Mouse (Mus musculus): ENCODE data around the gene Stx17.

The Stx17 gene

DNA sequence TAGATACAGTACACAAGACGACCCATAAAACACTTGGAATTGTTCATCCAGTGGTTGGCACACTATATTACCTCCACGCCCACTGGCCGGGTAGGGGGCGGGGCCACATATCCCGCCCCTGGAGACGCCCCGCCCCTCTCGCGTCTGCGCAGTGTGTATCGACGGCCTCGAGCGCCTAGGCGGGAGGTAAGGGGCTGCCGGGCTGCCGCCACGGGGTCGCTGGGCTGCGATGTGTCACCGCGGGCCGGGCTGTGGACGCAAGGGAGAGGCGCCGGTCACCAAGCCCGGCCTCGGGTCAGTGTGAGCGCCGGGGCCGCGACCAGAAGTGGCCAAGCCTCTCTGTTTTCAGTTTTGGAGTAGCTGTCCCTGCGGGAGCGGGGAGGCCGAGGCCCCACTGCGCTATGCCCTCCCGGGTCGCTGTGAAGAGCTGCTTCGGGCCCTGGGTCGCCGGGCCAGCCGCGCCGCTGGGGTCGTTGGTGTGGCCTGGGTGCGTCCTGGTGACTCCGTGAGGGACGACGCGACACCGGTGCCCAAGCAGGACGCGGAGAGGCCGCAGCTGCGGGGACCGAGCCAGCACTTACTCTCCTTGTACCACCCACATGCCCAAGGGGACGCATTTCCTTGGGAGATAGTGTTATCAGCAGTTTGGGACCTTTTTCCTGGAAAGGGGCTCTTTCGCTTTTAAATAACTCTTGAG, at the start of gene Stx17:
Stx17 (plus strand) TSS at position 143 of the 697 bp plus-strand sequence.
- DNase-seq (ENCODE audit: extremely low spot score), result peak; percentile 91

DNA sequence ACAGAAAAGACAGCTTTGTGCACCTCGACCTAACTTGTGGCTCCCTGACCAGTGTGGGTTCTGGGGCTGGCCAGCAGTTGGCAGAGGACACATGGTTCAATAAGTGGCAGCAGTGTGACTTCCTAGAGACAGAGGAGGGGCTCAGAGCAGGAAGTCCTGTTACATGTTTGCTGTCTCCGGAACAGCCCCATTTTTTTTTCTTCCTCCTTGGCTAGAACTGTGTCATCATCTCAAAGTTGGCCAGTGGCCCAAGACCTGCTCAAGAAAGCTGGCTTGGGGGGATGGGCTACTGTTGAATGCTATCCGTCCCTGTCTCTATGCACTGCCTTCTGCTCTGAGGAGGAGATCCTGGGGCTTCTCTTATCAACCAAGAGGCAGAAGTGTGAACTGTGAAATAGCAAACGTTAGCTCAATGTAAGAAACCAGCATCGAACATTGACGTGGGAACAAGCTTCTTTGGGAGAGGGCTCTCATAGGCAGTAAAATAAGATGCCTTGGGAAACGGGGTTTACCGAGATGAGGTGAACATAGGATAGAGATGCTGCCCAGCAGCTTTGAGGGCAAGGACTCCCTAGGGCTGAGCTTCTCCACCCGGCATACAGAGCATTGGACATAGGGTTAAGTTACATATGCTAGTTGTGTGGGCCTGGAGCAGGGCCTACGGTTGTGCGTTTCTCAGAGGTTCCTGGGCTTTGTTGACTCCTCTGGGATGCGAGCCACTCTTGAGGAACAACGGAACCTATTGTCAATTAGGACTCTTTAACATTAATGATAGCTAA, 47.8 kb upstream of the Stx17 start:
- no peak for DNase-seq (ENCODE audit: extremely low spot score)

DNA sequence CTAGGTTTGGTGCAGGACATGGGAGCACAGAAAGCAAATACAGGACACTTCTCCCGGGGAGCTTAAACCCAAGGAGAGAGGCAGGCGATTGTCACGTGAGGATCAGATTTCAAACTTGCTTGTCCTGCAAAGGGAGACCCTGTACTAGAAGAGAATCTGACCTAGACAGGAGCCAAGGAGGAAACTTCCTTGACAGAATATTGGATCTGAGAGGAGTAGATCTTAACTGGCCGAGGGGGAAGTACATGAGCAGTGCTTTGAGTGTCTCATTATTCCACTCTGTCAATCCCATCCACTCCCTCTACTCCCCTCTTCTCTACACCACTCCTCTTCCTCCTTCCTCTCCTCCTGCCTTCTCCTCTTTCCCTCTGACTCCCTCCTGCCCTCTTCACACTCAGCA, 46.5 kb upstream of the Stx17 start:
- peak; percentile 7 for DNase-seq (ENCODE audit: extremely low spot score)

DNA sequence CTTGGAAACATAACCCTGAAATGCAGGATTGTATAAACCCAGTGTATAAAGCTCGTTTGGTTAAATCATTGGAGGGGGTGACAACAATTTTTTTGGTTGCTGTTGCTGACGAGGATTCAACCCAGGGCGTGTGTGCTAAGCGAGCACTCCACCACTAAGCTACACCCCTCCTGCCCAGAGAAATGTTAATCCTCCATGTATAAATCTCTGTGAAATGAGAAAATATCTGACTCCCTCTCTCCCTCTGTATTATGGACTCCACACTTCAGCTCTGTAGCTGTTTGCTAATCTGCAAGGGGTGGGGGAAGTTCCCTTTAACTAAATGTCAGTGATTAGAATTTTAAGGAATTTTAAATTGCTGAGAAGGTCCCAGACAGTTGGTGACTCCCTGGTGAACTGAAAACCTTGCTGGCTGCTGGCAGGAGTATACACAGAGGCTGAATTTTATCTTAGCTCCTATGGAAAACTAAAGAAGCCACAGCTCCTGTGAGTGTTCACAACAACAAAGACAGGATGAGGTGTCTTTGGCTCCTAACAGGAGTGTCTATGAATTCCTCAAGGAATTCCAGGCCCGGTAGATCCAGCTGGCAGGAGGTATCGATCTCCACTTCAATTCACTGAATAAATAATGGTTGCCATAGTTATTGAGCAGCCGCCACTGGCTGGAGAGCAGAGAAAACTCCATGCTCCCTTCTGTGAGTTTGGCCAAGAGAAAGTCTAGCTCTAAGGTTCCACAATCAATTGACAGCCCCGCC, 45.3 kb upstream of the Stx17 start:
- DNase-seq (ENCODE audit: extremely low spot score), result no peak

DNA sequence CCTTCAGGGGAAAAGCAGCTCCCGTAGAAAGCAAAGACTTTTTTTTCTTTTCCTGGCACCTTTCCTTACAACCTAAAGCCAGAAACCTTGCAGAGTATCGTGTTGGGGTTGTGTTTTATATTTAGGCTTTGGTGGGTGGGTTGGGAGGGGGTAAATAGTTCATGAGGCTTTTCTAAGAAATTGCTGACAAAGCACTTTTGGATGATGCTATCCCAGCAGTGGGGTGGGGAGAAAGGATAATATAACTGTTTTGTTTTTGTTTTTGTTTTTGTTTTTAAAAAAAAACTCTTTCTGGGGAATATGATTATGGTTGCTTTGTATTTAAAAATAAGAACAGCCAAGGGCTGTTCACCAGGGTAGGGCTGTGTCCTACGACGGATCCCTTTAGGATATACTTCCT, 41.3 kb upstream of the Stx17 start:
- DNase-seq (ENCODE audit: extremely low spot score), result no peak

DNA sequence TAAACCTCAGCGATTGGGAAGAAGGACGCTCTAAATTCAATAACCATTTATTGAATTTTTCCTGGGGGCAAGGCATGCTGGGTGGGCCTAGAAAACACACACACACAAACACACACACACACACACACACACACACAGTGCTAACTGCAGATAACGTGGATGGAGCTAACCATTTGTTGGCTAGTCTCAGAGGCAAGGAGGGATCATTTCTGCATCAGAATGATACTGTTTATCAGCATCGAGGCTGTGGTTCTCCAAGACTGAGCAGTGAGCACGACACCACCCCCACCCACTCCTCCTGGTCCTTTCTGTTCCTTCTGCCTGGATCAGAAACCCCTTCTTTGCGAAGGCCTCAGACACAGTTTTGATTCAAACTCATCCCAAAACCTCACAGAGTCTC, 38.1 kb upstream of the Stx17 start:
- DNase-seq (ENCODE audit: extremely low spot score), result no peak

DNA sequence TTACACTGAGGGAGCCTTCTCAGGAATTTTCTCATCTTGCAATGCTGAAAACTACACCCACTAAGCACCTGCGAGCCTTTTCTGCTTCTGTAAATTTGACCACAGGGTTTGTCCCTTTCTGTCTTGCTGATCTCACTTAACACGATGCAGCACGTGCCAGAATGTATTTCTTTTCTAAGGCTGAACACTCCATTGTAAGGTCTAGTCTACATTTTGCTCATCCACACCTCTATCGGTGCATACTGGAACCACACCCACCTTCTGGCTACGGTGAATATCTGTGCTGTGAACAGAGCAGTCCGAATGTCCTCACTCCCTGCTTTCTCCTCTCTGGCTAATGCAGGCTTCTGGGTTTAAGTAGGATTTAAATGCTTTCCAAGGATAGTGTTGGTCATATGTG, 37.2 kb upstream of the Stx17 start:
- no peak for DNase-seq (ENCODE audit: extremely low spot score)

DNA sequence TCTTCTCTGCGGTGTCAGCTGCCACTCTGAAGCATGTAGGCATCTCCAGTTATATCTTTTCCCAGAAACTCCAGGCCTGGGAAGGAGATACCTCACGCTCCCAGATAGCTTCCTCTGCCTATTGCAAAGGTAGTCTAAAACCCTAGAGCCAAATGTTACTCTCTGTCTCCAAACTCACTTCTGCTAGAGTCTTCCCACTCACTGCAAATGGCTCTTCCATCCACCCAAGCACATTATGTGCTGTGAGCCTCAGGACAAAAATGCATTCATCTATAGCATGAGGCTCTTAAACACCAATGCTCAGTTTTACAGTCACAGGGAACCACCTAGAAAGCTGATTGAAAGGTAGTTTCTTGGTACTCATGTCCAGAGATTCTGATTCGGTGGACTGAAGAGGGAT, 31.5 kb upstream of the Stx17 start:
- no peak for DNase-seq (ENCODE audit: extremely low spot score)

DNA sequence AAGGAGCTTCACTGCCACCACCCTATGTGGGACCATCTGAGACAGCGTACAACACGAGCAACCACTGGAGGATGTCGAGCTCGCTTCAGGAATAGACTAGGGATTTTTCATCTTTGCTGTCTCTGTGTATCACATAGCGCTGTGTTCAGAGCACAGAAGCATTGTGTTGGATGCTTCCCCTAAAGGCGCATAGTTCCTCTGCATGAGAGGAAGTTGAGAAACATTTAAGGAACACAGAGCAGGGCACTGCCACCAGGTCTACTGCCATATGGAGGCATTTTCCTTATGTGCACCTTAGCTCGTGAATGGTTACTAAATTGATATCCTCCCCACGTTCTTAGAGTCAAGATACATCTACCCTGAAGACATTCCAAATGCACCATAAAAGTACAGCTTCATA, 24.5 kb upstream of the Stx17 start:
- DNase-seq (ENCODE audit: extremely low spot score), result no peak

DNA sequence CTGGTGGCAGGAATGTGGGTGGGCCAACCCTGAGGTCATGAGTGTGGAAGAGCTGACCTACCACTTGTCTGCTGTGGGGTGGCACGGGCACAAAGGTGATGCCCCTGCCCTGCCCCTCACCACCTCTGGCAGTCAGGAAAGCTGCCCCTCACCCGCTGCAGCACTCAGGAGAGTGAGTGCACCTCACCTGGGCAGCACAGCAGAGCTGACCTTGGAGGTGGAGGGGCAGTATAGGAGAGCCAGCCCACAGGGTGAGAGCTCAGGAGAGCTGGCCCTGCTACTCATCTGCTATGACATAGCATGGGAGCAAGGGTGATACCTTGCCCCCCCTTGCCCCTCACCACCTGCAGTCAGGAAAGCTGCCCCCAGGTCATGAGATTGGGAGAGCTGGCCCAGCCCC, 22.7 kb upstream of the Stx17 start:
- no peak for DNase-seq (ENCODE audit: extremely low spot score)

DNA sequence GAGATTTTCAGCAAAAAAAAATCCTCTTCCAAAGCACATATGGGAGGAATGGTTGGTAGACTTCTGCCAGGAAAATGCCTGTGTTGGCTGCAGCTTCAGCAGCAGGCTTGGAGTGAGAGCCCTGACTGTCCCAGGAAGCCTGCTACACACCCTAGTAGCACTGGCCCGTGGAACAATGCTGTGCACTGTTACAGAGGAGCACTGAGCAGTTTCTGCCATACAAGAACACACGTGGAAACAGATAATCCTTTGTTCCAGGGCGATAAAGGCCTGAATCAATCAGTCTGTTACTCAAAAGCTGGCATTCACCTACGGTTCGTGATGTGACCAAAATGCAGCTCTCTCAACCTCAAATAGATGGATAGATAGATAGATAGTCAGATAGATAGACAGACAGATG, 19.3 kb upstream of the Stx17 start:
- DNase-seq (ENCODE audit: extremely low spot score), result no peak

DNA sequence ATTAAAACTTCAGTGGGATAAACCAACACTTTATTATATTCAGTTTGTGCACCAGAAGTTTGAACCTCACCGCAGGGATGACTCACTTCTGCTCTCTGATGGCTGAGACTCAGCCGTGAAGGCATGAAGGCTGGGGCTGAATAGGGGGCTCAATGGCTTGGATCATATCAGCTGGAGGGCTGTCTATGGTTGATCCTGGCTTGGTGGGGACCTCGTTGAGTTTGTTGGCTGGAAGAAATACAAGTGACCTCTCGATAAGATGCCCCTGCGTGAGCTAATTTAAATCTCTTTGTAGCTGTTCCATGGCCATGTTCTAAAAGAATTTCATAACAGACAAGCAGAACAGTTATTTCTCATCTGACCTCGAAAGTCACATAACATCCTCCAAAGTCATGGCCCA, 17.6 kb upstream of the Stx17 start:
- DNase-seq (ENCODE audit: extremely low spot score), result no peak

DNA sequence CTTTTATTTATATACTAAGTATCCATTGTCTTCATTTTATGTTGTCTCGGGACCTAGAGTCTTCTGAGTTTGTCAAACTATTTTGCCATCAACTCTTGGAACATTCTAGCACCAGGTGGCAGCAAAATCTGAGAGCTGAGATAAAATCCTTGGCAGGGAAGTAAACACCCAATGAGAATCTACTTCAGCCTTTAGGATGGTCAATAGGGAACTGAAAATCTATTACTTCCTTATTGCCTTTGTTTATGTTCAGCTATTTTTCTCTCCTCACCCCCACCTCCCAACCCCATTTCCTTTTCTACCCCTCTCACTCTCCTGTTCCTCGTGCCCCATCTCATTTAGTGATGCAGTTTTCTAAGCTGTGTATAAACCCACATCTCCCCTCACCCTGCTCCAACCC, 16.1 kb upstream of the Stx17 start:
- DNase-seq (ENCODE audit: extremely low spot score), result no peak

DNA sequence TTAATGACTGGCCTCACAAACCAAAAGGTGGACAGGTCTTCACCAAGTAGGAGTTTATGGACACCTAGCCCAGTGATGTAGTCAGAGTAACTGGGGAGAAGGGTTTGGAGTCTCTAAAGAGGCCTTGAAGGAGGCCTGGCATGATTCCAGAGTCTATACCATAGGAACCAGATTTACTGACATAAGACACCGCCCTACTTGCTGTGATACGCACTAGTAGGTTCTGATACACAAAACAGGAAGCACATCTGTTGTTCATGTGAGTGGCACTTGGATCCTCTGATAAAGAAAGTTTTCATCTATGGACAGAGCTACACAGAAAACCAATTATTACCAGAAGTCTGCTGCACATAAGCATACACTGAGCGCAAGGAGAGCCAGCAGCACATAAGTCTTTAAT, 14.4 kb upstream of the Stx17 start:
- DNase-seq (ENCODE audit: extremely low spot score), result no peak

DNA sequence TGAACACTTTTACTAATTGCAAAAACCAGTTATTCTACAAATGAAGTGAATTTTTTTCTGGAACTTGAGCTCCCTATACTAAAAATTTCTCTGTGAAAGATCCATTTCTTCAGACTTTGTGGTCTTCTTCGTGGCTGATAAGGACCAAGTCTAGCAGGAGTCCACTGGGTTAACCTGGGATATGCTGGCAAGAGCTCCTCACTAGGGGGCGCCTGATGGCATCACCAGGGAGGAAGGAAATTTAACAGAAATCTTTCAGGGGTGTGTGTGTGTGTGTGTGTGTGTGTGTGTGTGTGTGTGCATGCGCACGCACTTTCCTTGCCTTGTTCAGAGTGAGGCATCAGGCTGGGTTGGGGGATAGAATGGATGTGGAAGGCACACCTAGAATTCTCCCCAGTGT, 8.5 kb upstream of the Stx17 start:
- peak; percentile 14 for DNase-seq (ENCODE audit: extremely low spot score)

DNA sequence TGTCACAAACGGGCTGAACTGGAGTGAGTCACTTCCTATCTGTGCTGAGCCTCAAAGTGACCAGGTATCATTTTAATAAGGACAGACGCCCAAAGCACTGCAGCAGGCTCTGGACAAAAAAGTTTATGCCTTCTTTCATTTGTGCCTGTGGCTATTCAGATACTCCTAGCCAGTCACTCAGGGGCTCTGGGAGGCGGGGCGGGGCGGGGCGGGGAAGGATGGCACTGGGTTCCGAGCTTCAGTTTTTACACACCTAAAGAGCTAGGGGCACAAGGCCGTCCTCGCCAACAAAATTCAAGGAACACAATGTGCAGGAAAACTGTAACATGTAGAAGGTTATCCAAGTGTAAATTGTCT, 321 bp upstream of the Stx17 start:
- DNase-seq (ENCODE audit: extremely low spot score), result no peak

DNA sequence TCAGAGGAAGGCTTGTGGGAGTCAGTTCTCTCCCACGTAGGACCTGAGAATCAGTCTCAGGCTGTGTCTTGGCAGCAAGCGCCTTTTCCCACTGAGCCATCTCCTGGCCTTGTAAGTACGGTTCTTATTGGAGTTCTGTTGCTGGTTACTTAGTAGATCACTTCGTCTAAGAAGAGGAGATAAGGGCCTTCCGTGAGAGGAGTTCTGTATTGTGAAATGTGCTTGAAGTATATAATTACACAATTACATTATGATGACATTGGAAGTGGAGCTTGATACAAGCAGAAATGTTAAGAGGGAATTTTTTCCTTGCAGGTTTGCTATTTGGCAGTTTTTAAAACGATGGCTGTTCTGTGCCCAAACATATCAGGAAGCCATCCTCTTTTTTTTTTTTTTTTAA, 5.6 kb downstream of the Stx17 start:
- no peak for DNase-seq (ENCODE audit: extremely low spot score)

DNA sequence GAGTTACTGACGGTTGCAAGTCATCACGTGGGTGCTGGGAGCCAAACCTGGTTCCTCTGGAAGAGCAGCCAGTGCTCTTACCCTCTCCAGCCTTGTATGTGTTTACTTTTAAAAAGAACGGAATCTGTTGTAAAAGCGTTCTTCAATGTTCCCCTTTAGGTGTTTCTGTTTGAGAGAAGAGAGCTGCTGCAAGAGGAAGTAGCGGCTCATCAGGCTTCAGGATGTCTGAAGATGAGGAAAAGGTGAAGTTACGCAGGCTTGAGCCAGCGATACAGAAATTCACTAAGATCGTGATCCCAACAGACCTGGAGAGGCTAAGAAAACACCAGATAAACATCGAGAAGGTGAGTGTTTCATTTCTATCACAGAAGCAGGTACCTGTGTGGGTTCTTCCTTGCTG, 6.9 kb downstream of the Stx17 start:
- DNase-seq (ENCODE audit: extremely low spot score), result no peak

DNA sequence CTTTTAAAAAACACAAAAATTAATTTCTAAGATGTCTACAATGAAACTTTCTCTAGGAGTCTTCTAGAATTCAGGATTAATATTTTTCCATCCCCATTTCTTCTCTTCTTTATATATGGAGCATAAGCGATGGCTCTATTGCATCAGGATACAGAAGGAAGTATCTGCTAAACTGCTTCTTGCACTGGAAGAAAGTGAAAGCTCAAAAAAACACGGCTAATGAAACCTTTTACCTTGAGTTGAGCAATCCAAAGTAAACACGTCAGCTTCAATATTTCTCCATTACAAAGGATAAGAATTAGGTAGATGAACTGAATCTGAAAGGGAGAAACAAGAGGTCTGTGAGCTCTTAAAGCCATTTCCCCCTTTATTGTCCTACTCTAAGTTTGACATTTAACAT, 8.0 kb downstream of the Stx17 start:
- DNase-seq (ENCODE audit: extremely low spot score), result no peak

DNA sequence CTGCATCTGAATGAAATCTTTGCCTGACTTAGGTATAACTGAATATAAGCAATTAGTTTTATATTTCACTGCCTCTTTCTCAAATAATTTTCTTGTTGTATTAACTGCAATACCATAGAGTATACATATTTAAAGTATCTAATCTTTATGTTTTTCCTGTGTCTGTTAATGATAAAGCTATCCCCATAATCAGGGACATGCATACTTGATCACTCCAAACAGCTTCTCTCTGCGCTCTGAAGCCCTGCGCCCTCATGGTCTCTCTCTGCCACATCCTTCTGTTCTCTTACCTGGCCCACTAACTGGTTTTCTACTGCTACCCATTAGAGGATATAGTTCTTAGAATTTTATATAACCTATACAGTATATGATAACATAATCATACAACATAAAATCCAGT, 24.8 kb downstream of the Stx17 start:
- DNase-seq (ENCODE audit: extremely low spot score), result no peak

DNA sequence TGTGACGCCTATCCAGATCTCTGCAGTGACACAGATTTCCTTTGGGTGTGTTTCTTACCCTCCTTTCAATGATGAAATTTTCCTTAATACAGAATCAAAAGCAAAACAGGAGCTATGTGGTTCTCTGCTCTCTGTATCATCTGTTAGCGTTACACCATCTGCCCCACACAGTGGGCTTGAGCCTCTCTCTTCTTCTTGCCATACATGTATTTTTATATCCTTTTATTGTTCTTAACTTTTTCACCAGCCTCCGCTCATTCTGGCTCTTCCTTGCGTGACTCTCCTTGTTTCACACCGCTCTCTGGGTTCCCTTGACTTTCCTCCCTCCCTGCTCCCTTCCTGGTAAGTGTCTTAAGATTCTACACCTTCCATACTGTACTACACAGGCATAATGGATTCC, 28.5 kb downstream of the Stx17 start:
- DNase-seq (ENCODE audit: extremely low spot score), result no peak

DNA sequence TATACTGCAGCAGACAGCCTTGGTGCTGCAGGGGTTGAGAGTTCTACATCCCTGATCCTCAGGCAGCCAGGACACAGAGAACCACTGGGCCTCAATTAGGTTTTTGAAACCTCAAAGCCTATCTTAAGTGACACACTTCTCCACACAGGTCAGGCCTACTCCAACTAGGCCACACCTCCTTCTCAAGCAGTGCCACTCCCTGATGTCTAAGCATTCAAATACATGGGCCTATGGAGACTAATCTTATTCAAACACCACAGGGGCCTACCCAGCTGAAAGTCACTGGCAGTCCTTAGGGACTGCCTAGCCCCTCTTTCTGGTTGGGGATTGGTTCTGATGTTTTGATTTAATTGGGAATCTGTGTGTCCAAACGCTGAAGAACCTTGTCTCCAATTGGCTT, 31.1 kb downstream of the Stx17 start:
- DNase-seq (ENCODE audit: extremely low spot score), result no peak

DNA sequence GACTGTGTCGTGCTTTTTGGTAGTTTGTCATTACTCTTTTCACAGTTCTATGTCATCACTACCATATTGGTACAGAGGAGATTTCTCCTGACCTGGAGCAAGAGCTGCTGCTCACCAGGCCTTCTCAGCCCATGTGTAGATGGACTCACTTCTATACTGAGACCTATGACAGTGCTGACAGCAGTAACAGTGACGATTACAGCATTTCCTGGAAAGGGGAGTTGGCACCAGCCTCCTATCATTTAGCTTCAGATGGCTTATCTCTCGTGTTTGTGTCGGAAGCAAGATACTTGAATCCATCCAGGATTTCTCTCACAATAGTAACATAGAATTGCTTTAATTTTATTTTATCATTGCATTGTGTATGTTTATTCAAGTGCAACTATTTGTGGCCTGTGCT, 35.7 kb downstream of the Stx17 start:
- no peak for DNase-seq (ENCODE audit: extremely low spot score)
